Mouse (Mus musculus): Measurements from ENCODE around the gene Hes1. TPM values are rescaled to one million over a fixed set of nuclear protein-coding genes. Genes with fewer than 3 reads are reported as not detected.

The Hes1 gene
- polyA plus RNA-seq, 1 experiment from 2014 or later, result 19.1 TPM

GRCm38 (mm10) chr16:30113170-30113569 is 49.0 kb downstream of the Hes1 start:
- WGBS, result 45% methylated on average over 3 of the region's 3 CpGs
- no peaks in the 10 kb centered on the region for H3K36me3 ChIP-seq
- H3K4me3 ChIP-seq, result no peak overlapping the region
- H3K27ac ChIP-seq, result no peak overlapping the region
- no peak overlapping the region for H3K9ac ChIP-seq
- no peak for ATAC-seq (ENCODE audit: low FRiP score)
- peaks cover 73% of the 10 kb centered on the region for H3K27me3 ChIP-seq
- H3K4me1 ChIP-seq (replicated peaks), result no peaks in the 10 kb centered on the region
- peaks cover 16% of the 10 kb centered on the region for H3K9me3 ChIP-seq
- no peak overlapping the region for H3K4me2 ChIP-seq

GRCm38 (mm10) chr16:30113800-30114199 is 49.6 kb downstream of the Hes1 start:
- H3K4me3 ChIP-seq, result no peak overlapping the region
- no peaks in the 10 kb centered on the region for H3K4me1 ChIP-seq (replicated peaks)
- H3K9ac ChIP-seq, result no peak overlapping the region
- no peak overlapping the region for H3K4me2 ChIP-seq
- WGBS, result 85% methylated on average over 8 of the region's 8 CpGs
- H3K36me3 ChIP-seq, result no peaks in the 10 kb centered on the region
- H3K27me3 ChIP-seq, result peaks cover 77% of the 10 kb centered on the region
- peaks cover 16% of the 10 kb centered on the region for H3K9me3 ChIP-seq
- no peak overlapping the region for H3K27ac ChIP-seq
- no peak for ATAC-seq (ENCODE audit: low FRiP score)

- Histone ChIP-seq H3K4me2 (no peak overlapping the region), H3K9me3 (peaks cover 10% of the 10 kb centered on the region), H3K4me1 (replicated peaks) (no peaks in the 10 kb centered on the region), H3K36me3 (no peaks in the 10 kb centered on the region), H3K4me3 (no peak overlapping the region), H3K27ac (no peak overlapping the region), H3K9ac (no peak overlapping the region), H3K27me3 (peaks cover 77% of the 10 kb centered on the region)
- no peak for ATAC-seq (ENCODE audit: low FRiP score)
- 70% methylated on average over 1 of the region's 1 CpGs for WGBS
Observed at GRCm38 (mm10) chr16:30114451-30114850, 50.3 kb downstream of the Hes1 start.

Other genes starting within 250 kb of the Hes1 start
- not detected in 2 replicates for gene Cpn2, start 203.1 kb downstream of the Hes1 start, polyA plus RNA-seq (2015; fragmentation: Nextera tagmentation; extraction: Ambion mirVana)
- 0.26 and 0.28 TPM in 2 replicates for gene Lrrc15, start 218.9 kb downstream of the Hes1 start, polyA plus RNA-seq (2015; fragmentation: Nextera tagmentation; extraction: Ambion mirVana)
- gene Gp5, start 246.4 kb downstream of the Hes1 start, polyA plus RNA-seq (2015; fragmentation: Nextera tagmentation; extraction: Ambion mirVana), result 0.50 and 0.51 TPM in 2 replicates